Mouse (Mus musculus) kidney, adult 2 months (tissue): ENCODE measurements around the gene Ibsp. TPM values are rescaled to one million over a fixed set of nuclear protein-coding genes. Genes with fewer than 3 reads are reported as not detected.

Experiments
- DNase-seq: peaks from one replicate; pipeline ENCODE4 v3.0.0; 2021
- H3K27ac ChIP-seq: fragments of 200-500 bp; 2 replicates; pipeline ENCODE4 v1.5.1; 2012; ENCODE audit warnings: low read depth, low read length, control low read depth, inconsistent platforms; ENCODE audit not compliant: insufficient read depth
- H3K27me3 ChIP-seq: fragments of 200-500 bp; replicated peaks from 2 replicates; pipeline ENCODE4 v1.6.1; 2012; ENCODE audit warnings: mild to moderate bottlenecking, moderate library complexity, low read length, inconsistent platforms; ENCODE audit not compliant: control insufficient read depth, insufficient read depth
- H3K36me3 ChIP-seq: fragments of 200-500 bp; 2 replicates; pipeline ENCODE4 v1.6.1; 2012; ENCODE audit warnings: mild to moderate bottlenecking, moderate library complexity, low read length, inconsistent platforms; ENCODE audit not compliant: control insufficient read depth, insufficient read depth
- H3K4me1 ChIP-seq: fragments of 200-500 bp; 2 replicates; pipeline ENCODE4 v1.6.1; 2011; ENCODE audit warnings: low read length; ENCODE audit not compliant: control insufficient read depth, insufficient read depth
- H3K4me3 ChIP-seq: fragments of 200-500 bp; 2 replicates; pipeline ENCODE4 v1.5.1; 2011; ENCODE audit warnings: mild to moderate bottlenecking, low read depth, low read length, control low read depth; ENCODE audit not compliant: insufficient read depth
- CTCF ChIP-seq: fragments of 200-500 bp; conservative IDR thresholded peaks from 2 replicates; pipeline ENCODE4 v1.5.1; 2011; ENCODE audit warnings: low read depth, mild to moderate bottlenecking, control low read depth, low read length, moderate library complexity, mixed read lengths; ENCODE audit not compliant: insufficient read depth, insufficient read length
- POLR2A ChIP-seq: fragments of 200-500 bp; IDR thresholded peaks from one replicate; pipeline ENCODE4 v1.6.1; 2011; ENCODE audit warnings: low read depth, low read length, control low read depth
- WGBS: fragments of 180-500 bp; shearing (Covaris S2); methylation state at CpG from one replicate; pipeline ENCODE4 v1.1.7; 2018; 5-methylcytosine and 5-hydroxymethylcytosine counted together
- polyA plus RNA-seq: library from polyadenylated mRNA; depleted of rRNA; stranded (reverse); fragments of >200 nt; gene quantifications from 2 replicates; pipeline ENCODE4 v1.2.3, GENCODE M21; 2012

Ibsp gene
- polyA plus RNA-seq, 1 experiment = not detected

DNA sequence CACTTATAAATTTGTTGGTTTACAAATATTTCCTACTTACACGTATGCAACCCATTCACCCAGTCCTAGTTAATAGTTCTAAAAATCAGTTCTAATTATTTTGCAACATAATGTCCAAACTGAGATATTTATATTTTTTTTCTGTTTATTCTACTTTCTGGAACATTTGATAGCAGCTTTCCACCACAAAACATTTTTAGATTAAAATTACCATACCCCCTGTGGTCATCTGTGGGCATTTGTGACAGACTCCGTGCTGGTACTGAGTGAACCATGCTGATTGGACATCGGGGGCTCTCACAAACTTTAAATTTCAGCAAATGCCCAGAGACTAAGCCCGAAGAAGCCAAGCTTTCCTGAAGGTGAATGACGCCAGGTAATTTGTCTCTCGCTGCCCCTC is 26.1 kb downstream of the Ibsp start, which contains the start of gene Mepe:
Gene Mepe, plus strand, starts transcription at position 301 of the 400 bp plus-strand sequence.
- no peak for DNase-seq
- Histone ChIP-seq H3K27me3 (no peaks in the 10 kb centered on the region), H3K36me3 (no peaks in the 10 kb centered on the region), H3K4me3 (no peak within 1 kb of the TSS), H3K27ac (no peak within 1 kb of the TSS), H3K4me1 (no peaks in the 10 kb centered on the region)
- WGBS = 90% methylated on average over 6 of the region's 6 CpGs
- TF ChIP-seq POLR2A (no peak), CTCF (no peak)

DNA sequence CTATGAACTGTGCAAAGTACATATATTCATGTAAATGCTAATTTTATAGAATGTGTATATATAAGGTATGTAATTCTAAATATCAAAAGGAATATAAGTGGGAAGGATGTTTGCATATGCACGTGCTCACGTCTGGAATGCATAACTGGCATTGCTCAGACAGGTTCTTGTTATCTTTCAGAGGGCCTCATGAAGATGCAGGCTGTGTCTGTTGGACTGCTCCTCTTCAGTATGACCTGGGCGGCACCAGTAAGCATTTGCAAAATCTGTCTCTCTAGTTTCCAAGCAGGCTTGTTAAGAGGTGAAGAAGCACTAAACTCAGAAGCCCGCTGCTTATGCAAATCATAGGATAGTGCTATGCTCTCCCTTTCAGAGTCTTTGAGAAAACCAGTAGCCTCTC is 27.9 kb downstream of the Ibsp start:
- DNase-seq = no peak
- Histone ChIP-seq H3K36me3 (no peaks in the 10 kb centered on the region), H3K27me3 (no peaks in the 10 kb centered on the region), H3K4me3 (no peak overlapping the region), H3K4me1 (no peaks in the 10 kb centered on the region), H3K27ac (no peak overlapping the region)
- WGBS = 74% methylated on average over 4 of the region's 4 CpGs
- TF ChIP-seq CTCF (no peak), POLR2A (no peak)

- 79% methylated on average over 8 of the region's 8 CpGs for WGBS
- H3K36me3 ChIP-seq = no peaks in the 10 kb centered on the region
These were observed 28.4 kb downstream of the Ibsp start for GRCm38 (mm10) chr5:104327389-104327788.

GRCm38 (mm10) chr5:104327876-104328275 is 28.9 kb downstream of the Ibsp start:
- TF ChIP-seq POLR2A = no peak
- TF ChIP-seq CTCF = no peak
- Histone ChIP-seq H3K27me3 (no peaks in the 10 kb centered on the region), H3K36me3 (no peaks in the 10 kb centered on the region), H3K4me1 (no peaks in the 10 kb centered on the region), H3K27ac (no peak overlapping the region), H3K4me3 (no peak overlapping the region)
- no peak for DNase-seq

More at GRCm38 (mm10) chr5:104327389-104327788, 28.4 kb downstream of the Ibsp start:
- no peak for TF ChIP-seq POLR2A
- TF ChIP-seq CTCF = no peak
- Histone ChIP-seq H3K4me1 (no peaks in the 10 kb centered on the region), H3K4me3 (no peak overlapping the region), H3K27ac (no peak overlapping the region), H3K27me3 (no peaks in the 10 kb centered on the region)
- DNase-seq = no peak

DNA sequence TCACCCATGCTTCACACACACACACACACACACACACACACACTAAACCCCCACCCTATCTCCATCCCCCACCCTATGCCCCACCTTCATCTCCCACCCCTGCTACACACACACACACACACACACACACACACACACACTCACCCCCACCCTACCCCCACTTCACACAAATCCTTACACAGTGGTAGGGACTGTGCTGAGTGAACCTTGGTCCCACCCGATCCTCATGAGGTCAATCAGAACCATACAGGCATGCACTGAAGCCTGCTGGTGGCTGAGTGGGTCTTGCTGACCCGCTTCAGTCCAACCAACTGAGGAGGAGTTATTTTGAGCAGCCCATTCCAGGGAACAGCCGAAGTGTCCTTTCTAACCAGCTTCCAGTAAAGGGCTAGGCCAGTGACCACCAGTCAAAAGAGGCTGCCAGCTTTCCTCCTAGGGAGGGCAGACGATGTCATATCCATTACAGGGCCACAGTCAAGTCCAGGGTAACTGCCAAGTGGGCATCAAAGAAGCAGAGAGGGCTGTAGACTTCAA is 29.4 kb downstream of the Ibsp start:
- no peak for TF ChIP-seq CTCF
- no peak for TF ChIP-seq POLR2A
- H3K27me3 ChIP-seq = no peaks in the 10 kb centered on the region
- 69% methylated on average over 4 of the region's 4 CpGs for WGBS
- no peak for DNase-seq
- H3K4me3 ChIP-seq = no peak overlapping the region
- H3K36me3 ChIP-seq = no peaks in the 10 kb centered on the region
- H3K4me1 ChIP-seq = no peaks in the 10 kb centered on the region; the same call in 1 of the 2 replicates
- H3K27ac ChIP-seq = no peak overlapping the region

GRCm38 (mm10) chr5:104329381-104329780 is 30.4 kb downstream of the Ibsp start:
- DNase-seq = no peak
- Histone ChIP-seq H3K36me3 (no peaks in the 10 kb centered on the region), H3K27ac (no peak overlapping the region), H3K27me3 (no peaks in the 10 kb centered on the region), H3K4me3 (no peak overlapping the region), H3K4me1 (no peaks in the 10 kb centered on the region; the same call in 1 of the 2 replicates)
- TF ChIP-seq CTCF (no peak), POLR2A (no peak)
- WGBS = 79% methylated on average over 5 of the region's 5 CpGs

DNA sequence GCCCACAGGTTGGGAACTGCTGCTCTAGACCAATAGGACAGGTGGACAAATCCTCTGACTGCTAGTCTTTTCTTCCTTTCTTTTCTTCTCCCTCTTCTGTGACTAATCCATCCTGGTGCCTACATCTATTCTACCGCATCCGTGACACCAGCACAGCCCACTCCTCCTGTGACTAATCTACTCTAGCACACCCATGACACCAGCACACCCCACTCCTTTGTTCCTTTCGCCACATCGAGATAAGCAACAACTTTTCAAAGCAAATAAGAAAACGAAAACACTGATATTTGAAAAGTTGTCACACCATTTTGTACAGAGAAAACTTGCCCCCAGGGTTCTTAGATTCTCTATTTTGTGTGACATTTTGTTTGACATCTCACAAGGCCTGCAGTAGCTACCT is 31.1 kb downstream of the Ibsp start:
- WGBS = 89% methylated on average over 5 of the region's 5 CpGs
- no peak overlapping the region for H3K4me3 ChIP-seq
- no peaks in the 10 kb centered on the region for H3K27me3 ChIP-seq
- no peak for DNase-seq
- no peaks in the 10 kb centered on the region; the same call in 1 of the 2 replicates for H3K4me1 ChIP-seq
- no peak for TF ChIP-seq CTCF
- no peak for TF ChIP-seq POLR2A
- no peak overlapping the region for H3K27ac ChIP-seq
- H3K36me3 ChIP-seq = no peaks in the 10 kb centered on the region
